8 mouse cellular contexts compared by ENCODE assay signal in genomic region chr2:122610746-122611653, GRCm38 (mm10). TPM values are rescaled to one million over a fixed set of nuclear protein-coding genes. Genes with fewer than 3 reads are reported as not detected.
DNase-seq lines count a peak whose midpoint lies in the region.

TSS of gene Gatm (minus strand) at chr2:122611303.

- intact Hi-C loops in gastrocnemius, postnatal 14 days (cut with DNase I; ENCODE audit: low total_unique reads): no loop called here

- WGBS in macrophage (ENCODE audit: missing documents): 4% methylated on average over 42 of the region's 48 CpGs

- peak within 1 kb of the TSS; percentile 8; the same call in 1 of the 2 replicates for H3K27ac ChIP-seq in macrophage

- peak; percentile 31 for DNase-seq in adrenal gland, adult 8-10 months
- peak; percentile 93 for DNase-seq in embryo, embryonic 11 days
- DNase-seq in gastrocnemius, postnatal 14 days: peak; percentile 81
- peak; percentile 45 for DNase-seq in induced T-regulatory cell, adult 2 months (ENCODE audit: low read depth)
- DNase-seq in left cerebral cortex, adult 9 months (ENCODE audit: low spot score in 2 of 2): peak; percentile 54 to 77
- peak; percentile 46 for DNase-seq in retina, postnatal 7 days (ENCODE audit: low read depth, low spot score)
- DNase-seq in urinary bladder, postnatal 25 days (ENCODE audit: low spot score): peak; percentile 40

- no peaks in the 10 kb centered on the region for H3K79me2 ChIP-seq in macrophage (ENCODE audit: inconsistent target)

- H3K4me3 ChIP-seq in macrophage (ENCODE audit: inconsistent target): peak within 1 kb of the TSS; percentile 59

- peaks cover 8% of the 10 kb centered on the region; the same call in 1 of the 2 replicates for H3K36me3 ChIP-seq in macrophage (ENCODE audit: inconsistent target)

RNA-seq across cellular contexts. Expression of gene Gatm, which starts in this region (rescaled TPM):
- 10 to 100 TPM in 1 of 4 experiments, 1 to 10 TPM in 3; 5.3 to 10.8 (median 7.5) TPM for total RNA-seq in adrenal gland, adult 8-10 months (2022)
- 10 to 100 TPM; 35.3 to 72.2 TPM for total RNA-seq in gastrocnemius, postnatal 14 days (2021)
- 10 to 100 TPM in 18 of 26 experiments, 1 to 10 TPM in 8; 4.1 to 57.7 (median 18.4) TPM for total RNA-seq in macrophage (2018; cell fraction: chromatin; rRNA removed)
- total RNA-seq in macrophage (2018; cell fraction: cytosol; rRNA removed): 10 to 100 TPM; 23.2 to 54.3 (median 32.9) TPM
- 10 to 100 TPM; 10.2 to 73.4 (median 24.0) TPM for total RNA-seq in macrophage (2018; cell fraction: nucleus; rRNA removed)
- polyA plus RNA-seq in macrophage (2018): 26.1 to 69.5 TPM (median 54.1 TPM) in 3 replicates

Comparison
In these comparisons a context has a peak if more than half of its experiments do, and no peak if none do; other contexts are left out.
1. Peak in every context shown above with its lines: DNase-seq, H3K4me3 ChIP-seq and H3K27ac ChIP-seq.
2. DNase-seq: peak in every context shown above with its lines; median percentile 93 in embryo, embryonic 11 days; 81 in gastrocnemius, postnatal 14 days; 66 in left cerebral cortex, adult 9 months; 46 in retina, postnatal 7 days; 45 in induced T-regulatory cell, adult 2 months; 40 in urinary bladder, postnatal 25 days; 31 in adrenal gland, adult 8-10 months.